Mouse (Mus musculus): ENCODE measurements around the gene Aprt.

DNA sequence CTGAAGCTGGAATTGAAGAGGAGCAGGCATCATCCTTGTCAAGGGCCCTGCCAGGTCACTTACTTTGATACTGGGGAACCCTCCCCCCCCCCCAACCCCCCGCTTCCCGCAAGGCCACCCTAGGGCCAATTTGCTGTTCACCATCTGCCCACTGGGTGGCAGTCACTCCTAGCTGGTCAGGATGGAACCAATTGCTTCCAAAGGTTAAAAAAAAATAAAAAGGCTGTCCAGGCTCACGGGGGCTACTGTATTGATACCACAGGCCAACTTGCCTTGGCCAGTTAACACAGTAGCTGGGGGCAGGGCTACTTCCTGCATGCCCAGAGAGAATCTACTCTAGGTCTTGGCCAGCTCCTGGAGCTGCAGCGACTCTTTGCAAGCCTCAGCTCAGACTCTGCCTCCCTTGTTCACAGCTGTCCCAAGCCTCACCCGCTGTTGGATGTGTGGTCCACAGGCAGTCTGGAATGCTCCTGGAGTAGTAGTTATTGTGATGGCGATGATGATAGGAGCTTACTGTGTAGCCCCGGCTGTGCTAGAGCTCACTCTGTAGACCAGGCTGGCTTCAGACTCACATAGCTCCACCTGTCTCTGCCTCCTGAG lies 41.3 kb upstream of the Aprt start:
- TF ChIP-seq CTCF (IDR thresholded peaks at IDR 0.05; ENCODE audit: low read depth, low read length) (peak; percentile 74), POLR2A (IDR thresholded peaks at IDR 0.05; ENCODE audit: extremely low read depth, insufficient read depth, low read length) (no peak)
